Mouse (Mus musculus): ENCODE results near the gene Herpud2. TPM values are rescaled to one million over a fixed set of nuclear protein-coding genes. Genes with fewer than 3 reads are reported as not detected.

The Herpud2 gene
- 3.9 and 4.2 TPM in 2 replicates for total RNA-seq (2012; rRNA removed)
- 8.3 and 9.1 TPM in 2 replicates for total RNA-seq (2014; rRNA removed)
- polyA plus RNA-seq (2012; ENCODE audit: insufficient read length, low read depth), result 11.9 and 16.2 TPM in 2 replicates

GRCm38 (mm10) chr9:25151611-25152241, at the start of gene Herpud2:
Herpud2 (minus strand) TSS chr9:25151820.
- H3K27ac ChIP-seq (ENCODE audit: insufficient read depth, low read depth), result peak within 1 kb of the TSS; percentile 94
- H3K4me2 ChIP-seq (ENCODE audit: insufficient read depth, low read depth, poor library complexity, severe bottlenecking), result peak within 1 kb of the TSS; percentile 100
- peak within 1 kb of the TSS; percentile 84 to 93 (median 87) for H3K4me3 ChIP-seq (replicated peaks in 1 of 3; ENCODE audit: low read depth in 2 of 3, low read length in 2 of 3, poor library complexity in 1 of 3)
- H3K9me3 ChIP-seq (replicated peaks; ENCODE audit: low read length), result peaks cover 3% of the 10 kb centered on the region
- H3K27me3 ChIP-seq (replicated peaks), result no peaks in the 10 kb centered on the region
- H3K9ac ChIP-seq (ENCODE audit: insufficient read depth, low read depth), result peak within 1 kb of the TSS; percentile 86
- DNase-seq (ENCODE audit: extremely low read depth), result peak; percentile 91
- H3K36me3 ChIP-seq (replicated peaks in 1 of 2; ENCODE audit: control insufficient read depth in 1 of 2, insufficient read depth in 1 of 2, low read length in 1 of 2), result peaks cover 0 to 2% of the 10 kb centered on the region in 2 experiments
- dilution Hi-C loops (cut with MboI; ENCODE audit: extremely low pct_ligation_motif_present, extremely low pct_unique_long_range_greater_than_20kb, low sequenced_read_pairs), result no loop called here
- in situ Hi-C loops (cut with MboI; ENCODE audit: low pct_ligation_motif_present, low pct_unique_long_range_greater_than_20kb, low sequenced_read_pairs), result no loop called here
- TF ChIP-seq ZNF384 (IDR thresholded peaks at IDR 0.05; ENCODE audit: low read depth, low read length) (no peak), UBTF (IDR thresholded peaks at IDR 0.05; ENCODE audit: low read depth, low read length) (no peak; the same call in 1 of the 2 replicates), MYC (IDR thresholded peaks at IDR 0.05; ENCODE audit: low read depth, low read length) (peak; percentile 70), JUND (conservative IDR thresholded peaks at IDR 0.05; ENCODE audit: low read depth, low read length) (no peak), HCFC1 (IDR thresholded peaks at IDR 0.05; ENCODE audit: low read depth, low read length) (peak; percentile 73), POLR2A (IDR thresholded peaks at IDR 0.05; ENCODE audit: low read depth, low read length) (peak; percentile 87), IRF4 (IDR thresholded peaks at IDR 0.05; ENCODE audit: low read depth, low read length) (peak; percentile 47), PAX5 (IDR thresholded peaks at IDR 0.05; ENCODE audit: low read length) (no peak), GABPA (IDR thresholded peaks at IDR 0.05; ENCODE audit: insufficient replicate concordance, low read depth, low read length) (no peak), ZMIZ1 (IDR thresholded peaks at IDR 0.05; ENCODE audit: low read depth, low read length) (peak; percentile 64), BHLHE40 (IDR thresholded peaks at IDR 0.05; ENCODE audit: low read depth, low read length) (peak; percentile 58), TBP (conservative IDR thresholded peaks at IDR 0.05; ENCODE audit: low read depth, low read length) (no peak), EP300 (IDR thresholded peaks at IDR 0.05; ENCODE audit: low read length) (0 out of 2 replicates have a peak, but pooled peaks have one; percentile 27), E2F4 (IDR thresholded peaks at IDR 0.05; ENCODE audit: insufficient replicate concordance, low read depth, low read length) (no peak), RCOR1 (conservative IDR thresholded peaks at IDR 0.05; ENCODE audit: low read depth, low read length) (no peak), ETS1 (conservative IDR thresholded peaks at IDR 0.05; ENCODE audit: low read depth, low read length) (peak; percentile 53; the same call in 1 of the 2 replicates), MXI1 (IDR thresholded peaks at IDR 0.05; ENCODE audit: low read depth, low read length) (peak; percentile 99), CTCF (conservative IDR thresholded peaks at IDR 0.05 in 1 of 2, IDR thresholded peaks at IDR 0.05 in 1 of 2; ENCODE audit: low read depth in 2 of 2, low read length in 2 of 2) (peak in 1 of 2 experiments; percentile 19; a peak in 2 of 4 replicates), CHD1 (IDR thresholded peaks at IDR 0.05; ENCODE audit: low read depth, low read length) (no peak), NELFE (IDR thresholded peaks at IDR 0.05; ENCODE audit: low read depth, low read length) (peak; percentile 76), ZC3H11A (IDR thresholded peaks at IDR 0.05; ENCODE audit: low read depth, low read length) (no peak), JUN (IDR thresholded peaks at IDR 0.05; ENCODE audit: insufficient read depth, low read depth, low read length) (no peak), KAT2A (IDR thresholded peaks at IDR 0.05; ENCODE audit: insufficient replicate concordance, low read length) (peak; percentile 45; the same call in 1 of the 2 replicates), MAZ (IDR thresholded peaks at IDR 0.05; ENCODE audit: low read depth, low read length) (peak; percentile 84), POLR2AphosphoS2 (IDR thresholded peaks at IDR 0.05; ENCODE audit: low read depth, low read length) (peak; percentile 64; the same call in 1 of the 2 replicates), SMC3 (IDR thresholded peaks at IDR 0.05; ENCODE audit: low read depth, low read length) (no peak), SIN3A (IDR thresholded peaks at IDR 0.05; ENCODE audit: low read length) (peak; percentile 99), USF2 (conservative IDR thresholded peaks at IDR 0.05; ENCODE audit: low read depth, low read length) (peak; percentile 51; the same call in 1 of the 2 replicates), MAX (IDR thresholded peaks at IDR 0.05; ENCODE audit: low read length) (peak; percentile 97), USF1 (IDR thresholded peaks at IDR 0.05; ENCODE audit: low read depth, low read length) (peak; percentile 74), TCF12 (IDR thresholded peaks at IDR 0.05; ENCODE audit: low read depth, low read length) (peak; percentile 71; the same call in 1 of the 2 replicates), ZKSCAN1 (IDR thresholded peaks at IDR 0.05; ENCODE audit: borderline replicate concordance, low read depth, low read length) (no peak), MAFK (IDR thresholded peaks at IDR 0.05; ENCODE audit: insufficient replicate concordance, low read length) (no peak), RAD21 (IDR thresholded peaks at IDR 0.05; ENCODE audit: low read depth, low read length) (no peak), CHD2 (IDR thresholded peaks at IDR 0.05; ENCODE audit: low read length) (peak; percentile 53), MEF2A (IDR thresholded peaks at IDR 0.05; ENCODE audit: borderline replicate concordance, low read depth, low read length) (peak; percentile 65), ELF1 (IDR thresholded peaks at IDR 0.05; ENCODE audit: low read depth, low read length) (peak; percentile 92), NRF1 (IDR thresholded peaks at IDR 0.05; ENCODE audit: low read depth, low read length) (peak; percentile 63)
- peaks cover 12% of the 10 kb centered on the region for H3K79me2 ChIP-seq (replicated peaks; ENCODE audit: control insufficient read depth, extremely low read depth, insufficient read depth, poor library complexity, severe bottlenecking)
- H3K4me1 ChIP-seq (ENCODE audit: control insufficient read depth in 1 of 2, insufficient read depth in 2 of 2), result peaks cover 3 to 30% of the 10 kb centered on the region in 2 experiments; a peak in 3 of 4 replicates
